Mouse (Mus musculus) naive thymus-derived CD4-positive, alpha-beta T cell, adult 5 months (primary cell): ENCODE results near the gene Tjp3. TPM values are rescaled to one million over a fixed set of nuclear protein-coding genes. Genes with fewer than 3 reads are reported as not detected.

Source experiments
- polyA plus RNA-seq: library from polyadenylated mRNA; unstranded; fragments of 100-300 nt; shearing (Covaris generic); gene quantifications from one replicate; pipeline ENCODE4 v1.2.1, GENCODE M21; 2017

Gene Tjp3
- polyA plus RNA-seq = 11.2 TPM

DNA sequence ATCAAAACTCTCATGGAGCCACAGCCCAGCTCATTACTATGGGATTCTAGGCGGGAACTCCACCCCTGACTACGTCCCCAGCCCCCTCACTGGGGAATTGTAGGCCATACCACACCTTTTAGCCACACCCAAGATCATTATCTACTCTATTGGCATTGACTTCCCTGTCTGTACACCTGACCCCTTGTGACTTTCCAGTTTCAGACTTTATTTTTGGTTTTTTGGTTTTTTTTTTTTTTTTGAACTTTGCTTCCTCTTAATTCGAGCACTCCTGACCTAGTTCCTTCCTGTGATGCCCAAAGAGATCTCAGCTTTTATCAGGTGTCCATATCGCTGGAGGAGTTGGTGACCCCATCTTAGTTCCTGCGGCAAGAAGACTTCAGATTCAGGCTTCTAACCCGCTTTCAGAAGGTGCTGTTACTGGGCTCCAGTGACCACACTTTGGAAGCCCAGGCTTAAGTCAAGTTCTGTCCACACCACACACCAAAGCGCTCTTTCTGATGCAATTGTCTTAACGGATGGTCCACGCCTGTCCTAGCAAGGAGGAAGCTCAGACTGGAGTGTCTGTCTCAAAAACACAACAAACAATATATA, at the start of gene Tjp3:
Tjp3 (minus strand) TSS at position 71 of the 594 bp plus-strand sequence.

DNA sequence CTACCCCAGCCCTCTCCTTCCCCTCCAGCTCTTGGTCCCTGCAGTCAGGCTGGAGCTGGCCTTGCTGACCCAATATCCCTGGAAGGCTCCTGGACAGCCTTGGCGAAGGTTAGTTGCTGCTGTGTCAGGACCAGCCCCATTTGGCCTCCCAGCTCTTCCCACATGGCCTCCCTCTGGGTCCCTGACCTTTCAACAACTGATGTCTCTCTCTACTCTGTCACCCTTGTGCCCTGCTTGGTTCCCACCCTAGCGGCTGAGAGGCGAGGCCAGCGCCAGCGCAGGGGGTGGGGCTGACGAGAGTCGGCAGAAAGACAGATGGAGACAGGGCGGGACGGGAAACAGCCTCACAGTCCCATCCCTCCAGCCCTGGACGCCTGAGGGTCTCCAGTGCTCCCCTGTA, 37.0 kb upstream of the Tjp3 start, which contains the start of gene Tbxa2r:
Tbxa2r (plus strand) TSS at position 346 of the 400 bp plus-strand sequence.

DNA sequence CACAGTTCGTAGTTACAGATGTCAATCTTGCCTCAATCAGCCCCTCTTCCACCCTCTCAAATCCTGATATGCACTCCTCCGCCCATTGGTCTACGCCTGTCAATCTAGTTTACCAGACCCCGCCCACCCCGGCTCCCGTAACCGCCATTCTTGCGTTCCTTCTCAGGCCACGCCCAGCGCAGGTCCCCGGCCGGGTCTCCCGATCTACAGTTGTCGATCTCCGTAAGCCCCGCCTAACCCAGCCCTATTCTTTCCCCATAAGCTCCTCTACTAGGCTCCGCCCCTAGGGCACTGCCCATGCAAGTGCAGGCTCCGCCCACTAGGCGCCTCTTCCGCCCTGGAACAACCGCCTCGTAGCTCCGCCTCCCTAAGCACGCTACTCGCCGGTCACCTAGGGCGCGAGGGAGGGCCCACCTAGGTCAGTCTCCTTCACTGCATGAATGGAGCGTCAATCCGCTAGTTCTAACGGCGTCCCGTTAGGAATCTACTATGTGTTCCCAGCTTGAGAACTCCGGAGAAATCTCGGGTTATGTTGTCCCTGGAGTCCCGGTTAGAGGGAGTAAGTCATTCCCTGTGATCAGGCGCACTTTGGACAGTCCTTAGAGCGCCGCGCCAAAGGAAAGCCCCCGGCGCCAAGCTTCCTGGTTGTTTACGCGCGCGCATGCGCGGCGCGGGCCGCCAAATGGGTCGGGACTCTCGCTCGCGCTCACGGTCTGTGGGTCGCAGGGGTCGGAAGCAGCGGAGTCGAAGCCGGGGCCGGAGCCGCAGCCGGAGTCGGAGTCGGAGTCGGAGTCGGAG, 29.4 kb upstream of the Tjp3 start, which contains the start of gene Cactin:
Cactin (plus strand) TSS at position 554 of the 798 bp plus-strand sequence.

DNA sequence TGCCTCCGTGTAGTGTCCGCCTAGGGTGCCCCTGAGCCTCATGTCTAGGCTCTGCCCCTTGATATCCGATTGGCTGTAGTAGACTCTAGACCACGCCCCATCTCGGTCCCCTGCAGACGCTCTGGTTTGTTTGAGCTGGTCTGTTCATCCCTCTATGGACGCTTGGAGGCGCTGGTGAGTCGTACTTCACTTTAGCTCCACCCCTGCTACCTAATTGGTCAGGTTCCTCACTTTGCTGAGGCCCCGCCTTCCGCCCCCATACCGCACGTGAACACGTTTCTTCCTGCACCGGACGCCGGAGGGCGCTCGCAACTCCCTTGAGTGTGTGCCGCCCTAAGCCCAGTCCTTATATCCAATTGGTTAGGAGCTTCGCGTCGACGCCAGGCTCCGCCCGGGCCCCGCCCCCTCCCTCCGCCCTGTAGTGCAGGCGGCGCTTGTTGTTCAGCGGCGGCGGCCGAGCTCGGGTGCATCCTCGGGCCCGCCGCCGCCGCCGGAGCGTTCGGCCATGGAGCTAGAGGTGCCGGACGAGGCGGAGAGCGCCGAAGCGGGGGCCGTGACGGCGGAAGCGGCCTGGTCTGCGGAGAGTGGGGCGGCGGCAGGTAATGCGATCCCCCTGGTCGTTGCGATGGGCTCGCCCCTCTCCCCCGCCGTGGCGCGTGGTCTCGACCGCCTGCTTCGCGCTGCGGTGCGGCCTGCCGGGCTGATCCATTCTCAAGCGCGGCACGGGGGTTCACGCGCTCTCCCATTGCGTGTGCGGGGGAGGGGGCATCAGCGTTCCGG, 1.4 kb upstream of the Tjp3 start, which contains the start of gene Pip5k1c:
Pip5k1c (plus strand) TSS at position 410 of the 780 bp plus-strand sequence.

DNA sequence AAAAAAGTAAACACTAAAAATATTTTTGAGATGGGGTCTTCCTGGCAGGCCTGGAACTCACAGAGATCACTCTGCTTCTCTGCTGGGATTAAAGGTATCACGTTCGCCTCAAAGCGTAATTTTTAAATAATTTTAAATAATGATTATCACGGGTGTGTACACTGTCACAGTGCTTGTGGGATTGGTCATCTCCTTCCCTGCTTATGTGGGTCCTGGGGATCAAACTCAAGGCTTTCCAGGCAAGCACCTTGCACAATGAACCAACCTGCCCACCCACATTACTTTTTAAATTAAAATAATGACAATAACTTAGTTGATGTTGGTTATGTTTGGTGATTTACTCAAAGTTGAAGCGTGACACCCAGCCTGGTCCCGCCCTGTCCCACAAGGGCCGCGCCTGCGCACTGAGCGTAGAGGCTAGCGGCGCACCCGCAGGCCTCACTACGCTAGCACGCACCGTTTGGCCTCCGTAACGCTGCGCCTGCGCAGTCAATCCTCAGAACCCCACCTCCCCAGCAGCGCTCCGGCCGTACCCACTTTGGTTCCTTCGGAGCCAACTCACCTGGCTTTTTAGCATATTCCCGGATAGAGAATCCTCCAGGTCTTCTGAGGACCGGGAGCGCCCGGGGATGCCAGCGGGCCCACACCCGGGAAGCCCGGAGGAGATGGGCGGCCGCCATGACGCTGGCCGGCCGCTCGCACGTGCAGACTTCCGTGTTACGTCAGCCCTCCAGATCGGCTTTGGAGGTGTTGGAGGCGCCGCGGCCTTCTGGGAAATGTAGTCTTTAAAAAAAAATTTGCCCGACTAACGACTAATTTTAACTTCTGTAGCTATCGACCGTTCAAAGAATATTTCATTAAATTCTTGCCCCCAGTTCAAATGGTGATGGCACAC, 24.9 kb downstream of the Tjp3 start, which contains the start of the genes Mrpl54 and Apba3:
Mrpl54 (minus strand) TSS at position 724 of the 895 bp plus-strand sequence.
Apba3 (plus strand) TSS at position 750 of the 895 bp plus-strand sequence.

DNA sequence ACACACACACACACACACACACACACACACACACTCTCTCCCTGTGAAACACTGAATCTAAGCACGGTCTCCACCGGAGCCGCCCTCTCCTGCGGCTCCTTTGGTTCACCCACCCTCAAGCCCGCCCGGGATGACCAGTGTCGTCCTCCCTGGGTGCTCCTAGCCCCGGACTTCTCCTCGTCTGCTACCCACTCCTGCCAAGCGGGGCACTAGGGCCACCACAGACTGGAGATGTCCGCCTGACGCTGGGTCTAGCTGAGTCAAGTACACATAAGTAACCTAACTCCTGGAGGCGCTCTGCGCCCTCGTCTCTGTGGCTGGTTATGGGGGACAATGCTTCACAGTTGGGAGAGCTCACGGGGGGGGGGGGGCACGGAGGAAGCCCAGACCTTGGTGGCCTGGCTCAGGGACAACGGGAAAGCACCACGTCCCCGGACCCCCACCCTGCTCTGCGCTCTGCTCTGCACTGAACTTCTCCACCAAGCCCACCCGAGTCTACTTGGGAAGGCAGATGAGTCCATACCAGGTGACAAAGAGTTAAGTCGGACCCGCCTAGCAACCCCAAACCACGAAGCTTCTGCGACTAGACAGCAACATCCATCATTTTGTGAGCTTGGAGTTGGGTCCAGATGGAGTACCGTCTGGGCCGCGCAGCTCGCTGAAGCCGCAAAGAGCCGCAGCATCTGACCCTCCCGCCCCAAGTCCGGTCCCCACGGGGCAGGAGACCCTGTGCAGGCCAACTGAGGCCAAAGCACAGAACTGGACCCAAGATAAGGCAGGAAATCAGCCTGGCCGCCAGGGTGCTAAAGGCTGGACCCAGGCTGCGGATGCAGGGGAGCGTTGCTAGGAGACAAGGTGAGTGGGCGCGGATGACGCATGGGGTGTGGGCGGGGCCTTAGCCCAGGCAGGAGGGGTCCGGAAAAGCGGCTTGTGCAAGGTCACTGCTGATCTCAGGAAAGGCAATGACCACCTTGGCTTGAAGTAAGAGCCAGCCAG, 38.7 kb downstream of the Tjp3 start, which contains the start of gene Matk:
Matk (plus strand) TSS at position 512 of the 996 bp plus-strand sequence.

DNA sequence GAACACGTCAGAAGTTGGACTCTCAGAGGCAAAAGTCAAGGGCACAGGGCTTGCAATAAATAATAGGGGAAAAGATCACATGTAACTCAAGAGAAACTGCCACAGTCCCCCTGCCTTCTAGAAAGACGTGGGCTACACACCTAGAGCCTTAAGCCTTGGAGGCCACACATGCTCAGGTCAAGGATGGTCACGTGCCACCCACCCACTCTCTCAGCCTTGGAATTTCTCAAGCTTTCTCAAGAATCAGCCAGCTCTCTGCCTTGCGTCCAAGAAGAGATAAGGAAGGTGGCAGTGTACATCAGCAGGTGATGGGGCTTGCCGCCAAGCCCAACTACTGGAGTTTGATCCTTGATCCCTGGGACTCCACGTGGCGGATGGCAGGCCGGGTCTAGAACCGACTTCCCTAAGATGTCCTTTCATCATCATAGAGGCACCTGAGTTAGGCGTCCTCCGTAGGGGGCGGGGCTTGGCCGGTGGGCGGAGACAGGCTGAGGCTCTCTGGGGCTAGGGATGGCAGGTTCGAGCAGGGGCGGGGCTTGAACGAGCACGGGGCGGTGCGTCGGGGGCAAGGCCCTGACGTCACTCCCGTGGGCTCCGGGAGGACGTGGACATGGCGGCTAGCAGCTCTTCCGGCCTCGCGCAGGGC, 58.7 kb downstream of the Tjp3 start, which contains the start of gene Zfr2:
Zfr2 (plus strand) TSS at position 576 of the 646 bp plus-strand sequence.

DNA sequence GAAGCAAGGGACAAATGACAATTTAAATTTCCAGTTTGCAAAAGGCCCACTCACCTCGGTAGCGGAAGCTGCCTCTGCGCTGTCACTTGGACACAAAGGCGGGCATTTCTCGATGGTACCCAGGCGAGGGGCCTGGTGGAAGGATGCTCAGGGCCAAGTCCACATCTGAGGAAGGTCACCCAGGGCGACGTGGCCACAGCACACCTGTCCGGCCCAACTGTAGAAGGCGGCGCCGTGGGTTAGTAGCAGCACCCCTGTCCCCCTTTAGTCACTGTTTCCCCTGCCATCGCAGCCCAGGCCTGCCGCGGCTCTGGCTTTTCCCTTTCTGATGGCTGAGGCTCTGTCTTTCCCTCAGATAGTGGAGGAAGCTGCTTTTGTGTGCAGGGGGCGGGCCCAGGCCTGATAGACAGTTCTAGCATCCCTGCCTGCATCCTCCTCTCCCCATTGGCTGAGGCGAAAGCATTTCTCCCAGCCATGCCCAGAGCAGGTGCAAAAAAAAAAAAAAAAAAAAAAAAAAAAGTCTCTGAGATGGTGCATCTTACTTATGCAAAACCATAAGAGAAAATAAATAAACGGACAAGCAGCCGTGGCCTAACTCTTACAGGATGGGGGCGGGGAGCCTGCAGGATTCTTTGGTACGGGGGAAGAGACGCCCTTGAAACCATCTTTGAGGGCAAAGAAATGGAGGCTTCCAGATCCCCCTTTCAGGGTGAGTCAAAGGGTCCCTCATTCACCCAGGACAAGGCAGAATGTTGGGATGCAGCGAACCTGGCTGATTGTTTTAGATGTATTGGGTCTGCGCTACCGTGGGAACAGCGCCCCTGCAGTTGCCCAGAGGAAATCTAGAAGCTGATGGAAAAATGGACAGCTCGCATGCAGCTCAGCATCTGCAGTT, 60.7 kb downstream of the Tjp3 start, which contains the start of gene Atcay:
Atcay (minus strand) TSS at position 396 of the 895 bp plus-strand sequence.

Other genes starting within 250 kb of the Tjp3 start
- gene Sgta, start 231.4 kb downstream of the Tjp3 start, polyA plus RNA-seq = 68.7 TPM
- gene Thop1, start 221.5 kb downstream of the Tjp3 start, polyA plus RNA-seq = 6.5 TPM
- gene Creb3l3, start 192.7 kb downstream of the Tjp3 start, polyA plus RNA-seq = not detected
- 160 TPM for gene Map2k2, start 185.7 kb downstream of the Tjp3 start, polyA plus RNA-seq
- gene Zbtb7a, start 156.4 kb downstream of the Tjp3 start, polyA plus RNA-seq = 68.2 TPM
- 41.3 TPM for gene Pias4, start 123.7 kb downstream of the Tjp3 start, polyA plus RNA-seq
- 1,105 TPM for gene Eef2, start 115.0 kb downstream of the Tjp3 start, polyA plus RNA-seq
- gene Dapk3, start 108.6 kb downstream of the Tjp3 start, polyA plus RNA-seq = 83.9 TPM
- gene 4930442H23Rik, start 107.7 kb downstream of the Tjp3 start, polyA plus RNA-seq = 0.39 TPM
- gene Nmrk2, start 89.5 kb downstream of the Tjp3 start, polyA plus RNA-seq = not detected
- 0.21 TPM for gene Atcay, start 60.7 kb downstream of the Tjp3 start, polyA plus RNA-seq
- 4.1 TPM for gene Zfr2, start 58.4 kb downstream of the Tjp3 start, polyA plus RNA-seq
- 35.8 TPM for gene Matk, start 38.6 kb downstream of the Tjp3 start, polyA plus RNA-seq
- gene Mrpl54, start 24.6 kb downstream of the Tjp3 start, polyA plus RNA-seq = 119 TPM
- 42.8 TPM for gene Apba3, start 24.6 kb downstream of the Tjp3 start, polyA plus RNA-seq
- gene Pip5k1c, start 1.4 kb upstream of the Tjp3 start, polyA plus RNA-seq = 105 TPM
- 70.7 TPM for gene Cactin, start 29.5 kb upstream of the Tjp3 start, polyA plus RNA-seq
- gene Tbxa2r, start 37.1 kb upstream of the Tjp3 start, polyA plus RNA-seq = 43.5 TPM
- gene Gipc3, start 51.7 kb upstream of the Tjp3 start, polyA plus RNA-seq = not detected
- 26.7 TPM for gene Hmg20b, start 58.9 kb upstream of the Tjp3 start, polyA plus RNA-seq
- gene Mfsd12, start 65.9 kb upstream of the Tjp3 start, polyA plus RNA-seq = 4.4 TPM
- 0.62 TPM for gene 4930404N11Rik, start 74.2 kb upstream of the Tjp3 start, polyA plus RNA-seq
- gene Fzr1, start 86.9 kb upstream of the Tjp3 start, polyA plus RNA-seq = 40.3 TPM
- gene Dohh, start 92.8 kb upstream of the Tjp3 start, polyA plus RNA-seq = 50.0 TPM
- 2.8 TPM for gene Gm48551, start 92.9 kb upstream of the Tjp3 start, polyA plus RNA-seq
- 0.90 TPM for gene Gm48552, start 97.4 kb upstream of the Tjp3 start, polyA plus RNA-seq
- 1.7 TPM for gene Smim24, start 101.5 kb upstream of the Tjp3 start, polyA plus RNA-seq
- gene Nfic, start 164.1 kb upstream of the Tjp3 start, polyA plus RNA-seq = 16.5 TPM
- gene Celf5, start 191.1 kb upstream of the Tjp3 start, polyA plus RNA-seq = not detected
- gene Ncln, start 204.8 kb upstream of the Tjp3 start, polyA plus RNA-seq = 154 TPM
- 94.7 TPM for gene S1pr4, start 208.6 kb upstream of the Tjp3 start, polyA plus RNA-seq
- gene Gna15, start 232.6 kb upstream of the Tjp3 start, polyA plus RNA-seq = 3.3 TPM